ENCODE assay signal across 9 mouse cellular contexts in genomic region chr11:46290988-46291405, GRCm38 (mm10). TPM values are rescaled to one million over a fixed set of nuclear protein-coding genes. Genes with fewer than 3 reads are reported as not detected.
DNase-seq lines count a peak whose midpoint lies in the region; ATAC-seq and TF ChIP-seq lines count a peak whose summit lies in the region.
"Had no signal": no experiment of that assay in that cellular context is flagged by ENCODE, and none has a peak within 500 bp of the region (broad histone marks: within the 10 kb centered on the region; RNA-seq: fewer than 3 reads in every experiment).

No protein-coding gene starts in this region.

- peaks cover 30% of the 10 kb centered on the region for H3K36me3 ChIP-seq in midbrain, embryonic 13.5 days
- H3K36me3 ChIP-seq in heart, embryonic 12.5 days = 0 out of 2 replicates have a peak, but pooled peaks cover 4% of the 10 kb centered on the region

- peak; percentile 92 for ATAC-seq in midbrain, embryonic 13.5 days
- no peak for ATAC-seq in CD4-positive, CD25-positive, alpha-beta regulatory T cell, adult 4 months
- ATAC-seq in heart, embryonic 12.5 days (ENCODE audit: insufficient number of reproducible peaks, low FRiP score) = no peak

- no peak overlapping the region for H3K9ac ChIP-seq in midbrain, embryonic 13.5 days (replicated peaks)
- no peak overlapping the region for H3K9ac ChIP-seq in heart, embryonic 12.5 days

- no peaks in the 10 kb centered on the region for H3K9me3 ChIP-seq in midbrain, embryonic 13.5 days
- H3K9me3 ChIP-seq in heart, embryonic 12.5 days (replicated peaks) = no peaks in the 10 kb centered on the region

- H3K4me3 ChIP-seq in midbrain, embryonic 13.5 days (replicated peaks) = no peak overlapping the region
- no peak overlapping the region for H3K4me3 ChIP-seq in heart, embryonic 12.5 days

- H3K4me2 ChIP-seq in midbrain, embryonic 13.5 days (replicated peaks) = no peak overlapping the region
- no peak overlapping the region for H3K4me2 ChIP-seq in heart, embryonic 12.5 days

- H3K27ac ChIP-seq in midbrain, embryonic 13.5 days = peak overlapping the region; percentile 67
- H3K27ac ChIP-seq in heart, embryonic 12.5 days (ENCODE audit: poor library complexity, severe bottlenecking) = no peak overlapping the region

- no peak for TF ChIP-seq POLR2A in brain, embryonic 14.5 days (IDR thresholded peaks at IDR 0.05; ENCODE audit: borderline replicate concordance, extremely low read depth, insufficient read depth, insufficient read length, poor library complexity, severe bottlenecking)

- DNase-seq in cerebellum, adult 9-11 months = peak; percentile 51
- no peak for DNase-seq in cerebellum, adult 11 months
- DNase-seq in brain, embryonic 14.5 days (ENCODE audit: low read depth) = peak; percentile 77
- peak; percentile 89 for DNase-seq in kidney, adult 11 months
- DNase-seq in left cerebral cortex, adult 8-10 months (ENCODE audit: low spot score in 2 of 2) = no peak

- TF ChIP-seq CTCF in brain, embryonic 14.5 days (IDR thresholded peaks at IDR 0.05; ENCODE audit: borderline replicate concordance, extremely low read depth, insufficient read depth, insufficient read length) = peak; percentile 36; the same call in 1 of the 2 replicates

- 13% methylated on average over 10 of the region's 10 CpGs for WGBS in midbrain, embryonic 13.5 days
- 61% methylated on average over 10 of the region's 10 CpGs for WGBS in heart, embryonic 12.5 days

- peaks cover 25% of the 10 kb centered on the region for H3K4me1 ChIP-seq in midbrain, embryonic 13.5 days (replicated peaks)
- H3K4me1 ChIP-seq in heart, embryonic 12.5 days (replicated peaks) = no peaks in the 10 kb centered on the region

- no peaks in the 10 kb centered on the region for H3K27me3 ChIP-seq in midbrain, embryonic 13.5 days
- H3K27me3 ChIP-seq in heart, embryonic 12.5 days (replicated peaks) = no peaks in the 10 kb centered on the region

RNA-seq across cellular contexts. Expression of gene Cyfip2, which starts 21.7 kb away (rescaled TPM):
- 35.9 and 75.9 TPM in 2 replicates for polyA plus RNA-seq in brain, embryonic 14.5 days (2012; rRNA removed)
- polyA plus RNA-seq in midbrain, embryonic 13.5 days (2015; fragmentation: Nextera tagmentation; extraction: Ambion mirVana) = 75.5 and 80.8 TPM in 2 replicates
- 10 to 100 TPM; 62.3 to 90.1 TPM for polyA plus RNA-seq in CD4-positive, CD25-positive, alpha-beta regulatory T cell, adult 4 months (2017; shearing (Covaris generic))
- 100 to 1,000 TPM; 534 to 625 (median 593) TPM for total RNA-seq in left cerebral cortex, adult 8-10 months (2022)
- polyA plus RNA-seq in heart, embryonic 12.5 days (2016; fragmentation: Nextera tagmentation; extraction: Ambion mirVana) = 6.2 and 6.5 TPM in 2 replicates

RNA-seq across cellular contexts. Expression of gene Fndc9, which starts 55.7 kb away (rescaled TPM):
- 1.3 and 2.6 TPM in 2 replicates for polyA plus RNA-seq in brain, embryonic 14.5 days (2012; rRNA removed)
- 4.6 and 5.9 TPM in 2 replicates for polyA plus RNA-seq in midbrain, embryonic 13.5 days (2015; fragmentation: Nextera tagmentation; extraction: Ambion mirVana)
- under 1 TPM; 0.65 to 0.79 TPM for polyA plus RNA-seq in CD4-positive, CD25-positive, alpha-beta regulatory T cell, adult 4 months (2017; shearing (Covaris generic))
- 1 to 10 TPM; 3.6 to 5.7 (median 4.2) TPM for total RNA-seq in left cerebral cortex, adult 8-10 months (2022)
- polyA plus RNA-seq in heart, embryonic 12.5 days (2016; fragmentation: Nextera tagmentation; extraction: Ambion mirVana) = 0.09 and 0.10 TPM in 2 replicates
- total RNA-seq: heart, postnatal 25 days had no signal

Comparison
In these comparisons a context has a peak if more than half of its experiments do, and no peak if none do; other contexts are left out.
1. DNase-seq: peak in cerebellum, adult 9-11 months (single experiment), brain, embryonic 14.5 days (single experiment) and kidney, adult 11 months (single experiment); none in cerebellum, adult 11 months (single experiment) and left cerebral cortex, adult 8-10 months (0 of 2).